Mouse (Mus musculus) mammary gland, adult 2 months (tissue): Measurements from ENCODE around the gene Zscan12. TPM values are rescaled to one million over a fixed set of nuclear protein-coding genes. Genes with fewer than 3 reads are reported as not detected.

Source experiments
- polyA plus RNA-seq: library from polyadenylated mRNA; depleted of rRNA; stranded (reverse); fragments of >200 nt; gene quantifications from 2 replicates; pipeline ENCODE4 v1.2.3, GENCODE M21; 2012; ENCODE audit warnings: low replicate concordance; rRNA removed

The Zscan12 gene
- 0.57 and 1.9 TPM in 2 replicates for polyA plus RNA-seq

GRCm38 (mm10) chr13:21362621-21363248 is at the start of gene Zscan12:
Zscan12 (plus strand) TSS chr13:21362820.

GRCm38 (mm10) chr13:21346610-21347009 is 16.0 kb upstream of the Zscan12 start, which contains the start of gene Olfr1367:
Olfr1367 (plus strand) TSS chr13:21346910.

GRCm38 (mm10) chr13:21402287-21402846 is 39.7 kb downstream of the Zscan12 start, which contains the start of gene Zkscan3:
Zkscan3 (minus strand) TSS chr13:21402755.

Other genes with a start within 250 kb of the Zscan12 start
- gene Olfr263, start 233.2 kb upstream of the Zscan12 start, polyA plus RNA-seq, result not detected in 2 replicates
- gene Olfr1368, start 217.0 kb upstream of the Zscan12 start, polyA plus RNA-seq, result not detected in 2 replicates
- 39.6 and 101 TPM in 2 replicates for gene Trim27, start 183.4 kb upstream of the Zscan12 start, polyA plus RNA-seq
- not detected in 2 replicates for gene Gpx5, start 70.1 kb upstream of the Zscan12 start, polyA plus RNA-seq
- not detected in 2 replicates for gene Gpx6, start 50.7 kb upstream of the Zscan12 start, polyA plus RNA-seq
- gene Olfr1367, start 15.9 kb upstream of the Zscan12 start, polyA plus RNA-seq, result not detected in 2 replicates
- 20.3 and 33.3 TPM in 2 replicates for gene Zkscan3, start 39.9 kb downstream of the Zscan12 start, polyA plus RNA-seq
- gene Pgbd1, start 78.2 kb downstream of the Zscan12 start, polyA plus RNA-seq, result 0.13 and 0.37 TPM in 2 replicates
- gene Zscan26, start 90.9 kb downstream of the Zscan12 start, polyA plus RNA-seq, result 8.0 and 24.0 TPM in 2 replicates
- 0.78 and 0.93 TPM in 2 replicates for gene Nkapl, start 105.7 kb downstream of the Zscan12 start, polyA plus RNA-seq
- 0.83 and 0.84 TPM in 2 replicates for gene Zkscan4, start 116.1 kb downstream of the Zscan12 start, polyA plus RNA-seq
- gene Gm10065, start 116.6 kb downstream of the Zscan12 start, polyA plus RNA-seq, result not detected in 2 replicates
- 0.10 and 0.29 TPM in 2 replicates for gene AK157302, start 132.4 kb downstream of the Zscan12 start, polyA plus RNA-seq
- 7.7 and 27.9 TPM in 2 replicates for gene Gm11273, start 138.6 kb downstream of the Zscan12 start, polyA plus RNA-seq
- gene Zkscan8, start 168.3 kb downstream of the Zscan12 start, polyA plus RNA-seq, result 2.2 and 7.0 TPM in 2 replicates
- gene Olfr1366, start 180.0 kb downstream of the Zscan12 start, polyA plus RNA-seq, result not detected in 2 replicates
- not detected in 2 replicates for gene Olfr1535, start 197.1 kb downstream of the Zscan12 start, polyA plus RNA-seq
- not detected in 2 replicates for gene Olfr1364, start 218.9 kb downstream of the Zscan12 start, polyA plus RNA-seq